Mouse (Mus musculus): Measurements from ENCODE around the gene Vash2. TPM values are rescaled to one million over a fixed set of nuclear protein-coding genes. Genes with fewer than 3 reads are reported as not detected.

Gene Vash2
- polyA plus RNA-seq, 1 experiment from 2014 or later: 14.0 TPM

DNA sequence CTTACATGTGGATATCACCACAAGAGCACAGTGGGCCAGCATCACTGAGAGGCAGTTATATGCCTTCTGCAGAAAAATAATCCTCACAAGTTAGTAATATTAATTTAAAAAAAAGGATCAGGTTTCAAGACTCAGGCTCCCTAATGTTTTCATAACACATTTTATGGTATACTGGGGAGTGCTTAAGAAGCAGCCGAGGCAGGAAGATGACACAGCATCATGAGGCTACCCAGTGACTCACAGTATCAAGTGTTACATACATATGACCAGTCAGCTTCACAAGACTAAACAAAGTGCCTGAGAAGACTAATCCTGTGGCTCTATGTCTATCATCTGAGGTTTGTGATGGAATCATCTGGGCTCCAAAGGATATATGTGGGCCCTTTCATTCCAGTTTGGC lies 18.9 kb upstream of the Vash2 start:
- WGBS: 62% methylated on average over 1 of the region's 1 CpGs

DNA sequence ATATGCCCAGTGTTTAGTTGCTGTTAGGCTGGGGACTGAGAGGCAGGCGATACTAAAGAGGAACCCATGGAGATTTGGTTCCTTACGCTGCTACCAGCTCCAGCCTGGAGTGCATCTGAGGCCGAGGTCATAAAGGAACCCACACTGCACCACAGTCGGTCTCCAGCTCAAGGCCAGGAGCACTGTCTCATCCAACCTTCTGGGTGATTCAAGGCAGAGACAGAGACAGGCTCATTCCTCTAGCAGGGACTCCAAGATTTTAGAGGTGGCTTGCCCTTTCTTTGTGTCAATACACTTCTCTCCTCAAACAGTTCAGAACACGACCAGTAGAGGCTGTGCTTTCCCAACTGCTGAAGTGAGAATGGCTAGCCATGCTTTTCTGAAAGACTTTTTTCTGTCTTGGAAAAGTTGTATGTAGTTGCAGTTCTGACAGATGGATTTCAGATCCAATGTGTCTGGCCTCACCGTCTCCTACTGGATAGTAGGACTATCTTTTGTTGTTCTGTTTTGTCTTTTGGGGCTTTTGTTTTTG lies 17.3 kb upstream of the Vash2 start:
- ATAC-seq (replicated peaks; ENCODE audit: low FRiP score, low read depth): no peak
- H3K27ac ChIP-seq: no peak overlapping the region
- H3K27me3 ChIP-seq (ENCODE audit: insufficient read depth, low read length): no peaks in the 10 kb centered on the region
- DNase-seq (ENCODE audit: low spot score): peak; percentile 21
- H3K4me3 ChIP-seq (replicated peaks; ENCODE audit: low read depth, low read length): no peak overlapping the region
- H3K9ac ChIP-seq (ENCODE audit: low read depth, low read length): no peak overlapping the region
- no peaks in the 10 kb centered on the region for H3K9me3 ChIP-seq (replicated peaks; ENCODE audit: low read length)
- H3K4me2 ChIP-seq (ENCODE audit: low read length): no peak overlapping the region
- H3K4me1 ChIP-seq (replicated peaks; ENCODE audit: insufficient read depth, low read length): no peaks in the 10 kb centered on the region
- TF ChIP-seq CTCF (IDR thresholded peaks at IDR 0.05; ENCODE audit: low read depth): peak; percentile 62
- 69% methylated on average over 6 of the region's 6 CpGs for WGBS
- H3K36me3 ChIP-seq (ENCODE audit: insufficient read depth, low read length): no peaks in the 10 kb centered on the region

More for the DNA sequence above, 18.9 kb upstream of the Vash2 start:
- Histone ChIP-seq H3K9me3 (replicated peaks; ENCODE audit: low read length) (no peaks in the 10 kb centered on the region), H3K4me3 (replicated peaks; ENCODE audit: low read depth, low read length) (no peak overlapping the region), H3K27ac (no peak overlapping the region), H3K4me2 (ENCODE audit: low read length) (no peak overlapping the region), H3K4me1 (replicated peaks; ENCODE audit: insufficient read depth, low read length) (no peaks in the 10 kb centered on the region), H3K9ac (ENCODE audit: low read depth, low read length) (no peak overlapping the region), H3K36me3 (ENCODE audit: insufficient read depth, low read length) (no peaks in the 10 kb centered on the region), H3K27me3 (ENCODE audit: insufficient read depth, low read length) (no peaks in the 10 kb centered on the region)
- no peak for ATAC-seq (replicated peaks; ENCODE audit: low FRiP score, low read depth)
- no peak for DNase-seq (ENCODE audit: low spot score)
- no peak for TF ChIP-seq CTCF (IDR thresholded peaks at IDR 0.05; ENCODE audit: low read depth)

DNA sequence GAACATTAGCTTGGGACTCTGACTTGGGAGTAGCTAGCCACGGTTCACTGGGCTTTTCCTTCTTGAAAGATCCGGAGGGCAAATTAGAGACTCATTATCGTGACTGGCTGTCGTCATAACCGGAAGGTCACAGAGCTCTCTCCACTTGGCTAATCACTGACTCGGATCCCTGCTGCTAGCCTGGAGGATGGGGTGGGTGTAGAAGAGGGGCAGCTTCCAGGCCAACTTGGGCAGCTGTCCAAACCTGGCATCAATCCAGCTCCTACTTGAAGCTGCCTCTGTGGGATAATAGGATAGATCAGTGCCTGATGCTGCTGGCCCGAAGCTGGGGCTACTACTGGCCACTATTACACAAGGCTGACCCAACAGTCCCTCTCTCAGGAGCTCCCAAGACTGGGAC lies 16.5 kb upstream of the Vash2 start:
- no peaks in the 10 kb centered on the region for H3K27me3 ChIP-seq (ENCODE audit: insufficient read depth, low read length)
- H3K4me2 ChIP-seq (ENCODE audit: low read length): no peak overlapping the region
- no peak overlapping the region for H3K4me3 ChIP-seq (replicated peaks; ENCODE audit: low read depth, low read length)
- ATAC-seq (replicated peaks; ENCODE audit: low FRiP score, low read depth) (peak; percentile 93), DNase-seq (ENCODE audit: low spot score) (peak; percentile 72)
- no peak for TF ChIP-seq CTCF (IDR thresholded peaks at IDR 0.05; ENCODE audit: low read depth)
- no peak overlapping the region for H3K9ac ChIP-seq (ENCODE audit: low read depth, low read length)
- H3K9me3 ChIP-seq (replicated peaks; ENCODE audit: low read length): no peaks in the 10 kb centered on the region
- H3K36me3 ChIP-seq (ENCODE audit: insufficient read depth, low read length): no peaks in the 10 kb centered on the region
- H3K4me1 ChIP-seq (replicated peaks; ENCODE audit: insufficient read depth, low read length): no peaks in the 10 kb centered on the region
- WGBS: 27% methylated on average over 7 of the region's 7 CpGs
- H3K27ac ChIP-seq: no peak overlapping the region; the same call in 1 of the 2 replicates

DNA sequence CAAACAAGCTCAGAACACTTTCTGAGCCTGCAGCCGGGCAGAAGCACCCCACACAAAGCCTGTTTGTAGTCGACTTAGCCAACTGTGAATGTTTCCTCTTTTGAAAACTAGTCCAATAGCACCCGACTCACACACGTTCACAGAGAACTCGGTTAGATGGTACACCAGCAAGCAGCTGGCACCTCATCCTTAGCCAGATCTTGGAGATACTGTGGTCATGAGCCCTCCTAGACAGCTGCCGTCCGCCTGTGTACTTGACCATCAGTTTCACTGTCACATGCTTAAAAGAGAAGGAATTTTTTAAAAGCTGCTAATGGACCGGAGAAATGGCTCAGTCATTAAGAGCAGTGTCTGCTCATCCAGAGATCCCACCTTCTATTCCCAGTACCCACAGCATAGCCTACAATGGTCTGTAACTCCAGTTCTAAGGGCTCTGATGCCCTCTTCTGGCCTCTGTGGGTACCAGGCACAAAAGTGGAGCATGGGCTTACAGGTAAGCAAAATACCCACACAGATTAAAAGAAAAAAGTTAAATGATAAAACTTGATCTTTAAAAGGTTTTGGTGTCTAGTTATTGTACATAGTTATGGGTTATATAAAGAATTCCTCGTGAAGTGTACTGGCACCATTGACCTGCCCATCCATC lies 10.5 kb upstream of the Vash2 start:
- H3K27me3 ChIP-seq (ENCODE audit: insufficient read depth, low read length): no peaks in the 10 kb centered on the region
- no peak for DNase-seq (ENCODE audit: low spot score)
- WGBS: 83% methylated on average over 9 of the region's 9 CpGs
- no peak overlapping the region for H3K4me3 ChIP-seq (replicated peaks; ENCODE audit: low read depth, low read length)
- peak; percentile 46 for TF ChIP-seq CTCF (IDR thresholded peaks at IDR 0.05; ENCODE audit: low read depth)
- no peaks in the 10 kb centered on the region for H3K36me3 ChIP-seq (ENCODE audit: insufficient read depth, low read length)
- no peak overlapping the region for H3K27ac ChIP-seq
- H3K4me1 ChIP-seq (replicated peaks; ENCODE audit: insufficient read depth, low read length): no peaks in the 10 kb centered on the region
- no peaks in the 10 kb centered on the region for H3K9me3 ChIP-seq (replicated peaks; ENCODE audit: low read length)
- ATAC-seq (replicated peaks; ENCODE audit: low FRiP score, low read depth): no peak
- no peak overlapping the region for H3K9ac ChIP-seq (ENCODE audit: low read depth, low read length)
- H3K4me2 ChIP-seq (ENCODE audit: low read length): no peak overlapping the region

DNA sequence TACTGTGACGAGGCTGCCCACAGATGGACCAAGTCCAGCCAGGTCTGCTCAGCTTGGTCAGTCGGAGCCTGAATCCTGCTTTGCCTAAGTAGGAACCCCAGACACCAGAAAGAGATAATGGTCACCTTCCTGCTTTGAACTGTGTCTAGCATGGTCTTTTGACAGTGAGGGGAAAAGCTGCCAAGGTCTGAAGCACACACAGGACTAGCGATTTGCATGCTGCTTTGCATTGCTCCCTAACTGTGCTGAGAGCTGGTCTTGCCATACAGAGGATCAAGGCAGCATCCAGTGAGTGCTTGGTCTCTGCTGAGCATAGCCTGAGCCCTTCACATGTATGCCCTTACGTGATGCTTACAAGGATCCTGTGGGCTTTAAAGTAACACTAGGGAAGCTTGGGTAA lies 2.3 kb upstream of the Vash2 start:
- no peak overlapping the region for H3K4me3 ChIP-seq (replicated peaks; ENCODE audit: low read depth, low read length)
- WGBS: 85% methylated on average over 4 of the region's 4 CpGs
- peaks cover 14% of the 10 kb centered on the region; the same call in 1 of the 2 replicates for H3K4me1 ChIP-seq (replicated peaks; ENCODE audit: insufficient read depth, low read length)
- no peak overlapping the region for H3K27ac ChIP-seq
- ATAC-seq (replicated peaks; ENCODE audit: low FRiP score, low read depth): no peak
- DNase-seq (ENCODE audit: low spot score): no peak
- no peak for TF ChIP-seq CTCF (IDR thresholded peaks at IDR 0.05; ENCODE audit: low read depth)
- H3K36me3 ChIP-seq (ENCODE audit: insufficient read depth, low read length): no peaks in the 10 kb centered on the region
- H3K4me2 ChIP-seq (ENCODE audit: low read length): no peak overlapping the region
- H3K9ac ChIP-seq (ENCODE audit: low read depth, low read length): no peak overlapping the region
- H3K9me3 ChIP-seq (replicated peaks; ENCODE audit: low read length): no peaks in the 10 kb centered on the region
- no peaks in the 10 kb centered on the region for H3K27me3 ChIP-seq (ENCODE audit: insufficient read depth, low read length)

DNA sequence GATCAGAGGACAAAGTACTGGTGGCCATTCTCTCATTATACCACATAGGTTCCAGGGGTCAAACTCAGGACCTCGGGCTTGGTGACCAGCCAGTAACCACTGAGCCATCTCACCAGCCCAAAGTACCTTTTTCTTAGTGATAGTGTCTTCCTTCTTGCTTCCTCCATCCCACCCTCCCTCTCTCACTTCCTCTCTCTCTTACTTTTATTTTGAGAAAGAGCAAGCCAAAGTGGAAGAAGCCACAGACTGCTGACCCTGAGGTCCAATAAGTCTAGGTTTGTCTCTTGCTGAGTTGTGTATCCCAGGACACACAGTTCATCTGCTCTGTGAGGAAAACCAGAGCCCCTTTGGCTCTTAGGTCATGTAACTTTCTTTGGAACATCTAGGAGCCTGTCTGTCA lies 1.4 kb upstream of the Vash2 start:
- Histone ChIP-seq H3K9ac (ENCODE audit: low read depth, low read length) (no peak overlapping the region), H3K4me3 (replicated peaks; ENCODE audit: low read depth, low read length) (no peak overlapping the region), H3K27me3 (ENCODE audit: insufficient read depth, low read length) (no peaks in the 10 kb centered on the region), H3K27ac (no peak overlapping the region), H3K4me2 (ENCODE audit: low read length) (no peak overlapping the region), H3K36me3 (ENCODE audit: insufficient read depth, low read length) (no peaks in the 10 kb centered on the region), H3K4me1 (replicated peaks; ENCODE audit: insufficient read depth, low read length) (peaks cover 14% of the 10 kb centered on the region; the same call in 1 of the 2 replicates), H3K9me3 (replicated peaks; ENCODE audit: low read length) (no peaks in the 10 kb centered on the region)
- ATAC-seq (replicated peaks; ENCODE audit: low FRiP score, low read depth) (no peak), DNase-seq (ENCODE audit: low spot score) (no peak)
- TF ChIP-seq CTCF (IDR thresholded peaks at IDR 0.05; ENCODE audit: low read depth): no peak
- WGBS: 92% methylated on average over 1 of the region's 1 CpGs

Measured in kidney, postnatal 0 days (tissue).